Mouse (Mus musculus) stomach, postnatal 0 days (tissue): ENCODE data around the gene Wnt16. TPM values are rescaled to one million over a fixed set of nuclear protein-coding genes. Genes with fewer than 3 reads are reported as not detected.
A peak's percentile ranks its signal among the peaks of the same experiment; 100 is the strongest.
"Not testable (repeated sequence)": the region's sequence is repeated elsewhere in the genome, so short reads cannot be mapped to it uniquely, and the experiment has no call there.

Experiments used
- ATAC-seq: fragments of 200-750 bp; cut with Nextera tagmentation; 2 replicates; pipeline ENCODE4 v1.8.0; 2017; ENCODE audit not compliant: low FRiP score, low TSS enrichment
- DNase-seq: peaks from one replicate; pipeline ENCODE4 v3.0.0-alpha.2; 2016; ENCODE audit warnings: low spot score
- H3K27ac ChIP-seq: fragments of 300-500 bp; sonication (generic); replicated peaks from 2 replicates; pipeline ENCODE4 v1.5.1; 2014; ENCODE audit warnings: mild to moderate bottlenecking, control low read depth
- H3K27me3 ChIP-seq: fragments of 300-500 bp; sonication (generic); 2 replicates; pipeline ENCODE4 v1.6.1; 2014; ENCODE audit warnings: low read length; ENCODE audit not compliant: control insufficient read depth, insufficient read depth
- H3K36me3 ChIP-seq: fragments of 300-500 bp; sonication (generic); 2 replicates; pipeline ENCODE4 v1.6.1; 2014; ENCODE audit warnings: low read length, mixed read lengths; ENCODE audit not compliant: control insufficient read depth, insufficient read depth
- H3K4me1 ChIP-seq: fragments of 300-500 bp; sonication (generic); replicated peaks from 2 replicates; pipeline ENCODE4 v1.6.1; 2014; ENCODE audit warnings: antibody characterized with exemption; ENCODE audit not compliant: control insufficient read depth, insufficient read depth
- H3K4me2 ChIP-seq: fragments of 300-500 bp; sonication (generic); replicated peaks from 2 replicates; pipeline ENCODE4 v1.6.1; 2014; ENCODE audit warnings: low read depth, mild to moderate bottlenecking, control low read depth, moderate library complexity
- H3K4me3 ChIP-seq: fragments of 300-500 bp; sonication (generic); 2 replicates; pipeline ENCODE4 v1.5.1; 2014; ENCODE audit warnings: low read depth, low read length, control low read depth
- H3K9ac ChIP-seq: fragments of 300-500 bp; sonication (generic); 2 replicates; pipeline ENCODE4 v1.6.1; 2014; ENCODE audit warnings: mild to moderate bottlenecking, low read length, control low read depth, mixed read lengths
- H3K9me3 ChIP-seq: fragments of 300-500 bp; sonication (generic); 2 replicates; pipeline ENCODE4 v1.6.1; 2016; ENCODE audit warnings: low read length; ENCODE audit not compliant: control insufficient read depth
- CTCF ChIP-seq: IDR thresholded peaks from 2 replicates; pipeline ENCODE4 v1.5.1; 2016; ENCODE audit warnings: antibody characterized with exemption, low read depth, mild to moderate bottlenecking, moderate library complexity
- EP300 ChIP-seq: optimal IDR thresholded peaks from 2 replicates; pipeline ENCODE3; 2016; ENCODE audit warnings: antibody characterized with exemption
- WGBS: fragments of 180-500 bp; shearing (Covaris S2); extraction: QIAGEN DNeasy Blood & Tissue Kit; methylation state at CpG from one replicate; pipeline ENCODE4 v1.1.7; 2014; 5-methylcytosine and 5-hydroxymethylcytosine counted together
- polyA plus RNA-seq: library from polyadenylated mRNA; unstranded; fragments of >200 nt; fragmentation: Nextera tagmentation; extraction: Ambion mirVana; gene quantifications from 2 replicates; pipeline ENCODE4 v1.2.1, GENCODE M21; 2015

The Wnt16 gene
- 4.5 and 8.1 TPM in 2 replicates for polyA plus RNA-seq

DNA sequence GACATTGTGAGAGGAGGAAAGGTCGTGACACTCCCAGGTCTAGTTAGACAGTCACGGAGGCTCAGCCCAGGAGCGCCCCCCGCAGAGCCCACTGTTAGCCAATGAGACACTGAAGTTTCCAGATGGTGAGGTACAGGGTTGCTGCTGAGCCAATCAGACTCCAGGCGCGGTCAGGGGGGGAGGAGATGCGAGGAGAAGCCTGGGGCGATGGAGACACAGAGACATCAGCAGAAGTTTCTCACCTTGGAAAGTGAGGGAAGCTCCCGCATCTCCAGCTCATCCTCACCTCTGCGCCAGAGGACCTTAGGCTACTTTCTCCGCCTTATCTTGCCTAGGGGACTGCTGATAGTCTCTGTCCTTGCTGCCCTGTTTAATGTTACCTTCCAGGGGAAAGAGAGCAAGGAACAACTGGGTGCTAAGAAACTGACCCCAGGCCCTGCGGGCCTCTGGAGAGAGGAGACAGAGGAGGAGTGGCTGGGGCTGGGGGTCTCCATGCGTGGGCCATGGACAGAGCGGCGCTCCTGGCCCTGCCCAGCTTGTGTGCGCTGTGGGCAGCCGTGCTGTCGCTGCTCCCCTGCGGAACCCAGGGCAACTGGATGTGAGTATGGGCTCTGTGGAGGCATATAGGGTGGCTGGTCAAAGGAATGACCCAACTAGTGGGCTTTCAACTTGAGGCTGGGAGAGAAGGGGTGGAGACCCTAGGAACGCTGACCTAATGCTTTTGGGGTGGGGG lies at the start of gene Wnt16:
Gene Wnt16, plus strand, starts transcription at position 224 of the 733 bp plus-strand sequence.
- DNase-seq (no peak), ATAC-seq (peak; percentile 61)
- Histone ChIP-seq H3K27ac (peak within 1 kb of the TSS; percentile 69; the same call in 1 of the 2 replicates), H3K4me3 (peak within 1 kb of the TSS; percentile 46), H3K9ac (peak within 1 kb of the TSS; percentile 47; the same call in 1 of the 2 replicates), H3K36me3 (no peaks in the 10 kb centered on the region), H3K27me3 (no peaks in the 10 kb centered on the region), H3K4me1 (peaks cover 3% of the 10 kb centered on the region; the same call in 1 of the 2 replicates), H3K9me3 (no peaks in the 10 kb centered on the region), H3K4me2 (peak within 1 kb of the TSS; percentile 62)
- WGBS = 4% methylated on average over 20 of the region's 20 CpGs
- TF ChIP-seq EP300 (no peak), CTCF (no peak)

DNA sequence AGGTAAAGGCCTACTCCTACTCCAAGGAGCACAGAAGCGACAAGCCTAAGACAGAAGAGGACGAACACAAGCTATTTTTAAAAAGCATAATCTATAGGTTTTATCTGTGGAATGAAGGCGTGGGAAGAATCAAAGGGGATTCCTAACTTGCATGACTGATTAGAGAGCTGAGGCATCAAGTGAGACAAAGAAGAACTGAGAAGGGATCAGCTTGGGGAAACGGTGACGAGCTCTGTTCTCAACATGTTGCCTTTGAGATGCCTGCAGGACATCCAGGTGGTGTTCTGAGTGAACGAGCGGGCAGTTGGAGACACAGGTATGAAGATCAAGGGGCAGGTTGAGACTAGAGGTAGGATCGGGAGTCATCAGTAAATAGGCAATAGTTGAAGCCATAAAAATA lies 44.7 kb upstream of the Wnt16 start:
- TF ChIP-seq EP300 (no peak), CTCF (no peak)
- no peak for ATAC-seq
- no peak overlapping the region for H3K27ac ChIP-seq
- H3K36me3 ChIP-seq = no peaks in the 10 kb centered on the region
- H3K9me3 ChIP-seq = no peaks in the 10 kb centered on the region
- H3K4me3 ChIP-seq = no peak overlapping the region
- WGBS = 69% methylated on average over 8 of the region's 8 CpGs
- no peaks in the 10 kb centered on the region for H3K4me1 ChIP-seq
- no peak overlapping the region for H3K4me2 ChIP-seq
- H3K27me3 ChIP-seq = no peaks in the 10 kb centered on the region
- no peak overlapping the region for H3K9ac ChIP-seq
- no peak for DNase-seq

DNA sequence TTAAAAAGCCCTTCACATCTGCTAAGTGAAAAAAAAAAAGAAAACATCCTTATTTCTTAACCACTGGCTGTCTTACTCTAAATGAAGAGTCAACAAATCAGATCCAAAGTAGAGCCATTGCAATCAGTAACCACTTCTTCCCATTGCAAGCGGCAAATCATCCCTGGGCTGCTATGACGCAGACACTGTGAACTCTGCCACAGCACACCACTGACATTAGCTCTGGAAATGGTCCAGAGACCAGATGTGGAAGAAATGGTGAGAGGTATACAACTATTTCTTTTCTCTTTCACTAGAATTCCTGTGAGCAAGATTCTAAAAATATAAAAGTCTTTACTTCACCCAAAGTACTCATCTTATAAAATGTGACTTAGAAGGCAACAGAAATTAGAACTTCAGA lies 41.3 kb upstream of the Wnt16 start:
- ATAC-seq (no peak), DNase-seq (no peak)
- H3K4me3 ChIP-seq = no peak overlapping the region
- no peak for TF ChIP-seq CTCF
- TF ChIP-seq EP300 = no peak
- no peak overlapping the region for H3K27ac ChIP-seq
- H3K9me3 ChIP-seq = no peaks in the 10 kb centered on the region
- H3K36me3 ChIP-seq = no peaks in the 10 kb centered on the region
- H3K27me3 ChIP-seq = no peaks in the 10 kb centered on the region
- no peak overlapping the region for H3K9ac ChIP-seq
- no peaks in the 10 kb centered on the region for H3K4me1 ChIP-seq
- H3K4me2 ChIP-seq = no peak overlapping the region
- WGBS = 93% methylated on average over 2 of the region's 2 CpGs

DNA sequence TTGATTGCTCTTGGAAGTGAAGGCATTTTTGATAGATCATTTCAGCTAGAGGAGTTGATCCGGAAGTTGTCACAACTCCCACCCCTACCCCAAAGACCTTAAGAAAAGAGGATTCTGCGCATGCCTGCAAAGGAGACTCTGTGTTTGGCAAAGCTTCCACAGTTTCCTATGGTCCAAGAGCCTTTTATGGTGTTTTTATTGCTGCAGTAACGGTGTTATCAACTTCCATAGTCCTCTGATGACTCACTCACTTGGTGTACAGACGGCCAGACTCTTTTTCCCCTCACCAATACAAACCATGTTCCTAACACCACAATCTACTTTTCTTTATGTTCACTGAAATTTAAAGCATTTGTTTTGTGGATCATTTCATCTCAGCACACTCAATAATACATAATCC lies 29.2 kb upstream of the Wnt16 start:
- no peak for ATAC-seq
- 54% methylated on average over 4 of the region's 4 CpGs for WGBS
- no peak overlapping the region for H3K27ac ChIP-seq

DNA sequence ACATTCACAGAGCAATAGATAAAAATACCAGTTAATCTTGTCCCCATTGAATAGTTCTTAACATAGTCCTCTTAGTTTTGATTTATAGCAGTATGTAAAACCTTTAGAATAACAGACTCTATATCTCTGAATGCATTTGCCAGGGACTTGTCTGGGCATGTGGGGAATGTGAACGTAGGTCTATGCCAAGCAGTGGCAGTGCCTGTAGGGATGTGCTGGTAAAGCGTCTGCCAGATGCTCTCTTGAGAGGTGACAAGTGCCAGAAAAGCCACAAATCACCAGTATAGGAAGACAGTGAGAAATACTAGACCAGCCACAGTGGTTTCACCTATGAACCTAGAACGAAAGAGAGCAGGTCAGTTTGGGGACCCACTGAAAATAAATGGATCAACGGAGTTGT lies 25.5 kb upstream of the Wnt16 start:
- 51% methylated on average over 4 of the region's 4 CpGs for WGBS
- Histone ChIP-seq H3K27ac (no peak overlapping the region), H3K36me3 (no peaks in the 10 kb centered on the region), H3K9ac (no peak overlapping the region), H3K27me3 (no peaks in the 10 kb centered on the region), H3K4me1 (no peaks in the 10 kb centered on the region), H3K4me3 (no peak overlapping the region), H3K9me3 (no peaks in the 10 kb centered on the region), H3K4me2 (no peak overlapping the region)
- no peak for TF ChIP-seq CTCF
- TF ChIP-seq EP300 = no peak
- DNase-seq (no peak), ATAC-seq (peak; percentile 64; the same call in 1 of the 2 replicates)

More for the DNA sequence above, 29.2 kb upstream of the Wnt16 start:
- H3K4me2 ChIP-seq = no peak overlapping the region
- H3K4me1 ChIP-seq = no peaks in the 10 kb centered on the region
- H3K27me3 ChIP-seq = no peaks in the 10 kb centered on the region
- no peak overlapping the region for H3K4me3 ChIP-seq
- DNase-seq = no peak
- H3K36me3 ChIP-seq = no peaks in the 10 kb centered on the region
- TF ChIP-seq CTCF (no peak), EP300 (no peak)
- H3K9me3 ChIP-seq = no peaks in the 10 kb centered on the region
- H3K9ac ChIP-seq = no peak overlapping the region

DNA sequence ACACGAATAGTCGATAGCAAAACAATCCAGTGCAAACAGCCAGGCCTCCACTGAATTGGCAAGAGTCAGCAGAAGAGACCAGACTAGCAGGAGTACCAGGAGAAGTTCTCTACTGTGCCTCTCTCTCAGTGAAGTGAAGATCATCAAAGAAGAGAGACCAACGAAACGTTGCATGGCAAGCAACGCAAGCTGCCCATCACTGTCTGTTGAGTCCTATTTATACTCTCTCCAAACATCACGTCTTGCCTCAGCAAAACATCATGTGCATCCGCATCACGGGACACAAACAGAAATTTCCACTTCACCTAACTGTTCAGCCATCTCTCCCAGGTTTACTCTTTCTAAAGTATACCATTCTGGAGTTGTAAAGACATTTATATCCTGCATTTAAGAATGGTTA lies 23.9 kb upstream of the Wnt16 start:
- H3K4me1 ChIP-seq, H3K9me3 ChIP-seq, H3K4me3 ChIP-seq, H3K36me3 ChIP-seq, DNase-seq, H3K27me3 ChIP-seq, H3K27ac ChIP-seq, ATAC-seq, H3K9ac ChIP-seq, H3K4me2 ChIP-seq: not testable (repeated sequence)
- 83% methylated on average over 8 of the region's 8 CpGs for WGBS
